Mouse (Mus musculus) limb, embryonic 11.5 days (tissue): Measurements from ENCODE around the gene Zfp260. TPM values are rescaled to one million over a fixed set of nuclear protein-coding genes. Genes with fewer than 3 reads are reported as not detected.
A peak's percentile ranks its signal among the peaks of the same experiment; 100 is the strongest.
"Not testable (repeated sequence)": the region's sequence is repeated elsewhere in the genome, so short reads cannot be mapped to it uniquely, and the experiment has no call there.

Experiments used
- ATAC-seq: fragments of 200-750 bp; cut with Nextera tagmentation; 2 replicates; pipeline ENCODE4 v1.8.0; 2017; ENCODE audit warnings: low read depth; ENCODE audit not compliant: insufficient number of reproducible peaks, low FRiP score, low TSS enrichment
- DNase-seq: peaks from one replicate; pipeline ENCODE4 v3.0.0-alpha.2; 2015; ENCODE audit warnings: low spot score
- H3K27ac ChIP-seq: fragments of 300-500 bp; sonication (generic); replicated peaks from 2 replicates; pipeline ENCODE4 v1.5.1; 2014; ENCODE audit warnings: low read depth, mild to moderate bottlenecking, low read length
- H3K27me3 ChIP-seq: fragments of 300-500 bp; sonication (generic); 2 replicates; pipeline ENCODE4 v1.6.1; 2014; ENCODE audit warnings: mild to moderate bottlenecking, low read length, mixed read lengths; ENCODE audit not compliant: control insufficient read depth, insufficient read depth
- H3K36me3 ChIP-seq: fragments of 300-500 bp; sonication (generic); 2 replicates; pipeline ENCODE4 v1.6.1; 2014; ENCODE audit warnings: mild to moderate bottlenecking, low read length, moderate library complexity, mixed read lengths; ENCODE audit not compliant: control insufficient read depth, insufficient read depth
- H3K4me1 ChIP-seq: fragments of 300-500 bp; sonication (generic); 2 replicates; pipeline ENCODE4 v1.6.1; 2014; ENCODE audit warnings: low read length, mixed read lengths; ENCODE audit not compliant: control insufficient read depth, insufficient read depth
- H3K4me2 ChIP-seq: fragments of 300-500 bp; sonication (generic); 2 replicates; pipeline ENCODE4 v1.6.1; 2014; ENCODE audit warnings: low read depth, mild to moderate bottlenecking, moderate library complexity; ENCODE audit not compliant: severe bottlenecking
- H3K4me3 ChIP-seq: fragments of 300-500 bp; sonication (generic); 2 replicates; pipeline ENCODE4 v1.5.1; 2014; ENCODE audit warnings: low read depth, low read length
- H3K9ac ChIP-seq: fragments of 300-500 bp; sonication (generic); 2 replicates; pipeline ENCODE4 v1.6.1; 2014; ENCODE audit warnings: mild to moderate bottlenecking, low read length
- H3K9me3 ChIP-seq: fragments of 300-500 bp; sonication (generic); 2 replicates; pipeline ENCODE4 v1.6.1; 2016; ENCODE audit warnings: low read length; ENCODE audit not compliant: control insufficient read depth
- WGBS: fragments of 180-500 bp; shearing (Covaris S2); extraction: QIAGEN DNeasy Blood & Tissue Kit; methylation state at CpG from one replicate; pipeline ENCODE4 v1.1.7; 2014; 5-methylcytosine and 5-hydroxymethylcytosine counted together
- polyA plus RNA-seq: library from polyadenylated mRNA; unstranded; fragments of >200 nt; fragmentation: Nextera tagmentation; extraction: Ambion mirVana; gene quantifications from 2 replicates; pipeline ENCODE4 v1.2.1, GENCODE M21; 2014

Zfp260 gene
- polyA plus RNA-seq, 1 experiment from 2014 or later: 142 TPM

- peak overlapping the region; percentile 96; the same call in 1 of the 2 replicates for H3K27ac ChIP-seq
- H3K9ac ChIP-seq: peak overlapping the region; percentile 53
- H3K4me2 ChIP-seq: peak overlapping the region; percentile 47
- H3K27me3 ChIP-seq: no peaks in the 10 kb centered on the region
- DNase-seq: no peak
- no peaks in the 10 kb centered on the region for H3K9me3 ChIP-seq
- no peak for ATAC-seq
- 0 out of 2 replicates have a peak, but pooled peaks cover 3% of the 10 kb centered on the region for H3K4me1 ChIP-seq
- peak overlapping the region; percentile 55 for H3K4me3 ChIP-seq
- H3K36me3 ChIP-seq: peaks cover 9% of the 10 kb centered on the region; the same call in 1 of the 2 replicates
- 12% methylated on average over 5 of the region's 5 CpGs for WGBS
These were observed 1.1 kb downstream of the Zfp260 start for GRCm38 (mm10) chr7:30095551-30096125.

GRCm38 (mm10) chr7:30099297-30099696, 4.7 kb downstream of the Zfp260 start:
- Histone ChIP-seq H3K36me3 (peaks cover 31% of the 10 kb centered on the region), H3K9me3 (peaks cover 13% of the 10 kb centered on the region), H3K4me3 (no peak overlapping the region), H3K4me2 (no peak overlapping the region), H3K27ac (no peak overlapping the region), H3K4me1 (0 out of 2 replicates have a peak, but pooled peaks cover 1% of the 10 kb centered on the region), H3K27me3 (no peaks in the 10 kb centered on the region), H3K9ac (no peak overlapping the region)
- DNase-seq (no peak), ATAC-seq (no peak)
- 96% methylated on average over 13 of the region's 13 CpGs for WGBS

GRCm38 (mm10) chr7:30116076-30116475, 21.5 kb downstream of the Zfp260 start:
- Histone ChIP-seq H3K27ac (no peak overlapping the region), H3K9me3 (no peaks in the 10 kb centered on the region), H3K4me1 (no peaks in the 10 kb centered on the region), H3K9ac (no peak overlapping the region), H3K36me3 (no peaks in the 10 kb centered on the region), H3K4me3 (no peak overlapping the region), H3K27me3 (no peaks in the 10 kb centered on the region), H3K4me2 (no peak overlapping the region)
- 93% methylated on average over 5 of the region's 5 CpGs for WGBS
- ATAC-seq: no peak
- no peak for DNase-seq

- not testable (repeated sequence) for H3K36me3 ChIP-seq, ATAC-seq, H3K4me3 ChIP-seq, H3K4me1 ChIP-seq, H3K27me3 ChIP-seq, H3K9me3 ChIP-seq, H3K4me2 ChIP-seq, DNase-seq, H3K9ac ChIP-seq, H3K27ac ChIP-seq
- WGBS: 93% methylated on average over 12 of the region's 12 CpGs
These were observed 23.4 kb downstream of the Zfp260 start for GRCm38 (mm10) chr7:30117935-30118334.

GRCm38 (mm10) chr7:30121308-30122187, 27.0 kb downstream of the Zfp260 start, which contains the start of gene Zfp382:
TSS of gene Zfp382 (plus strand) at chr7:30121942.
- H3K4me2 ChIP-seq: peak within 1 kb of the TSS; percentile 86
- no peaks in the 10 kb centered on the region for H3K9me3 ChIP-seq
- H3K9ac ChIP-seq: peak within 1 kb of the TSS; percentile 78
- ATAC-seq (peak; percentile 93), DNase-seq (peak; percentile 94)
- no peaks in the 10 kb centered on the region for H3K36me3 ChIP-seq
- peak within 1 kb of the TSS; percentile 45 for H3K27ac ChIP-seq
- peak within 1 kb of the TSS; percentile 64 for H3K4me3 ChIP-seq
- no peaks in the 10 kb centered on the region for H3K4me1 ChIP-seq
- 1% methylated on average over 61 of the region's 61 CpGs for WGBS
- H3K27me3 ChIP-seq: no peaks in the 10 kb centered on the region

GRCm38 (mm10) chr7:30122188-30122530, 27.6 kb downstream of the Zfp260 start:
- DNase-seq: no peak
- Histone ChIP-seq H3K36me3 (peaks cover under 1% of the 10 kb centered on the region; the same call in 1 of the 2 replicates), H3K4me3 (peak overlapping the region; percentile 64), H3K27me3 (no peaks in the 10 kb centered on the region), H3K4me1 (no peaks in the 10 kb centered on the region), H3K27ac (no peak overlapping the region), H3K9me3 (no peaks in the 10 kb centered on the region), H3K9ac (peak overlapping the region; percentile 78), H3K4me2 (peak overlapping the region; percentile 86)
- WGBS: 11% methylated on average over 15 of the region's 15 CpGs
- peak; percentile 69; the same call in 1 of the 2 replicates for ATAC-seq

GRCm38 (mm10) chr7:30129900-30130299, 35.3 kb downstream of the Zfp260 start:
- H3K4me2 ChIP-seq: no peak overlapping the region
- WGBS: 94% methylated on average over 8 of the region's 8 CpGs
- H3K36me3 ChIP-seq: peaks cover 23% of the 10 kb centered on the region
- no peak overlapping the region for H3K27ac ChIP-seq
- H3K4me3 ChIP-seq: no peak overlapping the region
- no peaks in the 10 kb centered on the region for H3K4me1 ChIP-seq
- ATAC-seq (no peak), DNase-seq (no peak)
- no peaks in the 10 kb centered on the region for H3K27me3 ChIP-seq
- no peaks in the 10 kb centered on the region for H3K9me3 ChIP-seq
- no peak overlapping the region for H3K9ac ChIP-seq

GRCm38 (mm10) chr7:30132396-30132795, 37.8 kb downstream of the Zfp260 start:
- Histone ChIP-seq H3K4me1 (no peaks in the 10 kb centered on the region), H3K9ac (no peak overlapping the region), H3K4me2 (no peak overlapping the region), H3K36me3 (peaks cover 22% of the 10 kb centered on the region), H3K4me3 (no peak overlapping the region), H3K27ac (no peak overlapping the region), H3K27me3 (no peaks in the 10 kb centered on the region), H3K9me3 (no peaks in the 10 kb centered on the region)
- DNase-seq (no peak), ATAC-seq (no peak)
- 89% methylated on average over 4 of the region's 4 CpGs for WGBS
